Mouse (Mus musculus) spleen, adult 2 months (tissue): ENCODE data around the gene Tecpr2. TPM values are rescaled to one million over a fixed set of nuclear protein-coding genes. Genes with fewer than 3 reads are reported as not detected.
A peak's percentile ranks its signal among the peaks of the same experiment; 100 is the strongest.

ENCODE experiments used
- DNase-seq, 2 experiments: peaks; one replicate each; pipeline versions ENCODE4 v3.0.0 to v3.0.0-alpha.2; 2012 to 2021; ENCODE audit warnings: low spot score in 2 of 2, low read depth in 1 of 2
- H3K27ac ChIP-seq: fragments of 200-500 bp; 2 replicates; pipeline ENCODE4 v1.5.1; 2012; ENCODE audit warnings: low read length, inconsistent platforms; ENCODE audit not compliant: insufficient read depth
- H3K27me3 ChIP-seq: fragments of 200-500 bp; 2 replicates; pipeline ENCODE4 v1.6.1; 2012; ENCODE audit warnings: mild to moderate bottlenecking, moderate library complexity, low read length, inconsistent platforms; ENCODE audit not compliant: control insufficient read depth, insufficient read depth
- H3K36me3 ChIP-seq: fragments of 200-500 bp; 2 replicates; pipeline ENCODE4 v1.6.1; 2012; ENCODE audit warnings: mild to moderate bottlenecking, low read length, inconsistent platforms; ENCODE audit not compliant: control insufficient read depth, insufficient read depth
- H3K4me1 ChIP-seq: fragments of 200-500 bp; 2 replicates; pipeline ENCODE4 v1.6.1; 2011; ENCODE audit warnings: inconsistent platforms; ENCODE audit not compliant: control insufficient read depth, insufficient read depth, insufficient read length
- H3K4me3 ChIP-seq: fragments of 200-500 bp; 2 replicates; pipeline ENCODE4 v1.5.1; 2011; ENCODE audit warnings: mild to moderate bottlenecking, inconsistent platforms; ENCODE audit not compliant: insufficient read depth, insufficient read length; ENCODE audit errors: extremely low read depth
- CTCF ChIP-seq: fragments of 200-500 bp; IDR thresholded peaks from 2 replicates; pipeline ENCODE4 v1.5.1; 2011; ENCODE audit warnings: mild to moderate bottlenecking, inconsistent platforms; ENCODE audit not compliant: insufficient read depth, insufficient read length, insufficient replicate concordance; ENCODE audit errors: extremely low read depth
- POLR2A ChIP-seq: fragments of 200-500 bp; IDR thresholded peaks from 2 replicates; pipeline ENCODE4 v1.6.1; 2011; ENCODE audit warnings: low read depth, low read length, inconsistent platforms
- WGBS: fragments of 180-500 bp; shearing (Covaris S2); methylation state at CpG from one replicate; pipeline ENCODE4 v1.1.7; 2018; 5-methylcytosine and 5-hydroxymethylcytosine counted together
- polyA plus RNA-seq: library from polyadenylated mRNA; depleted of rRNA; stranded (reverse); fragments of >200 nt; gene quantifications from 2 replicates; pipeline ENCODE4 v1.2.3, GENCODE M21; 2012

The Tecpr2 gene
- polyA plus RNA-seq, 1 experiment: 4.0 TPM

- TF ChIP-seq CTCF (no peak), POLR2A (no peak)
- Histone ChIP-seq H3K27ac (no peak overlapping the region), H3K4me3 (no peak overlapping the region), H3K36me3 (peaks cover 6% of the 10 kb centered on the region; the same call in 1 of the 2 replicates), H3K27me3 (no peaks in the 10 kb centered on the region), H3K4me1 (no peaks in the 10 kb centered on the region; the same call in 1 of the 2 replicates)
- DNase-seq: no peak
- WGBS: 92% methylated on average over 5 of the region's 5 CpGs
Measured at GRCm38 (mm10) chr12:110971972-110972371, 82.9 kb downstream of the Tecpr2 start.

GRCm38 (mm10) chr12:110973829-110974228, 84.8 kb downstream of the Tecpr2 start:
- 85% methylated on average over 4 of the region's 4 CpGs for WGBS
- no peak for DNase-seq
- TF ChIP-seq CTCF (no peak), POLR2A (no peak)
- Histone ChIP-seq H3K4me3 (no peak overlapping the region), H3K27me3 (no peaks in the 10 kb centered on the region), H3K36me3 (peaks cover 7% of the 10 kb centered on the region; the same call in 1 of the 2 replicates), H3K4me1 (peaks cover 6% of the 10 kb centered on the region), H3K27ac (peak overlapping the region; percentile 71)

- Histone ChIP-seq H3K27me3 (no peaks in the 10 kb centered on the region), H3K4me1 (peaks cover 6% of the 10 kb centered on the region), H3K36me3 (peaks cover 7% of the 10 kb centered on the region; the same call in 1 of the 2 replicates), H3K27ac (peak overlapping the region; percentile 71), H3K4me3 (no peak overlapping the region)
- no peak for DNase-seq
- 85% methylated on average over 7 of the region's 7 CpGs for WGBS
- TF ChIP-seq CTCF: no peak
- TF ChIP-seq POLR2A: no peak
Measured at GRCm38 (mm10) chr12:110974295-110974694, 85.2 kb downstream of the Tecpr2 start.

- TF ChIP-seq CTCF (no peak), POLR2A (no peak)
- Histone ChIP-seq H3K36me3 (peaks cover 7% of the 10 kb centered on the region; the same call in 1 of the 2 replicates), H3K27ac (peak overlapping the region; percentile 33; the same call in 1 of the 2 replicates), H3K27me3 (no peaks in the 10 kb centered on the region), H3K4me3 (no peak overlapping the region), H3K4me1 (peaks cover 6% of the 10 kb centered on the region)
- no peak for DNase-seq
- 60% methylated on average over 6 of the region's 6 CpGs for WGBS
Measured at GRCm38 (mm10) chr12:110974726-110975125, 85.7 kb downstream of the Tecpr2 start.

- Histone ChIP-seq H3K4me3 (no peak overlapping the region), H3K4me1 (peaks cover 6% of the 10 kb centered on the region), H3K27ac (no peak overlapping the region), H3K36me3 (peaks cover 6% of the 10 kb centered on the region; the same call in 1 of the 2 replicates), H3K27me3 (no peaks in the 10 kb centered on the region)
- TF ChIP-seq CTCF (no peak), POLR2A (no peak)
- 92% methylated on average over 5 of the region's 5 CpGs for WGBS
- DNase-seq: no peak
Measured at GRCm38 (mm10) chr12:110975385-110975784, 86.3 kb downstream of the Tecpr2 start.

- Histone ChIP-seq H3K4me1 (peaks cover 6% of the 10 kb centered on the region), H3K27me3 (no peaks in the 10 kb centered on the region), H3K27ac (no peak overlapping the region), H3K4me3 (no peak overlapping the region), H3K36me3 (peaks cover 6% of the 10 kb centered on the region; the same call in 1 of the 2 replicates)
- no peak for TF ChIP-seq POLR2A
- TF ChIP-seq CTCF: no peak
- DNase-seq: no peak
- WGBS: 95% methylated on average over 4 of the region's 4 CpGs
Measured at GRCm38 (mm10) chr12:110975838-110976468, 86.9 kb downstream of the Tecpr2 start.
